Mouse (Mus musculus): ENCODE data around the gene Phex.

DNA sequence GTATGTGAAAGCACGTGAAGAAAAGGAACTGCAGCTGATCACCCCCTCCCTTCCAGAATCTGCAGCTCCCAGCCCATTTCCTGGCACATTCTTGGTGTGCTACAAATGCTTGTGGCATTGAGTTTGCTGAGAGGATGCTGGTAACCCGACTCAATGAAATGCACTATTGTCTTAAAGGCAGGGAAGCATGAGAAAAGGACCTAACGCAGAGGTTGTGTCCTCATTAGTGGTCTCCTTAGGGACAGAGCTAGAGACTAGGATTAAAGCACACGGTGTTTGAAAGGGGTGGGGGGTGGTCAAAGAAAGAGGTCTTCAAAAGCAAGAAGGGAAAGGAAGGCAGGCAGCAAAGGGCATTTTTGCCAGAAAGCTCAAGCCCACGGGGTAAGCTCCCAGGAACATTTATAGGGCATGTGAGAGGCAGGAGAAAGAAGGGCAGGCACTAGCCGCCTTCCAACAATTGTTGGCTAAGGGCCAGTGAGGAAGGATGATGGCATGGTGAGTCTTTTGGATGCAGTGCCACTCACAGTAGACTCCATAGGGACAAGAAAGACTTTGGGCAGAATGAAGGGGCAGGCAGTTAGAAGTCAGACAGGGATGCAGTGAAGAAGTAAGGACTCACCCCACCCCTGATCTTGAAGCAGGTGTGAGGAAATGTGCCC lies 109.8 kb downstream of the Phex start:
- TF ChIP-seq CTCF (IDR thresholded peaks at IDR 0.05; ENCODE audit: borderline replicate concordance, extremely low read depth, insufficient read depth, insufficient read length) = no peak
- TF ChIP-seq POLR2A (IDR thresholded peaks at IDR 0.05; ENCODE audit: borderline replicate concordance, extremely low read depth, insufficient read depth, insufficient read length, poor library complexity, severe bottlenecking) = no peak
